Mouse (Mus musculus): ENCODE results near the gene Peli3. TPM values are rescaled to one million over a fixed set of nuclear protein-coding genes. Genes with fewer than 3 reads are reported as not detected.
A peak's percentile ranks its signal among the peaks of the same experiment; 100 is the strongest.

Peli3 gene
- polyA plus RNA-seq (2014; fragmentation: Nextera tagmentation; extraction: Ambion mirVana) = 1.6 and 1.9 TPM in 2 replicates

DNA sequence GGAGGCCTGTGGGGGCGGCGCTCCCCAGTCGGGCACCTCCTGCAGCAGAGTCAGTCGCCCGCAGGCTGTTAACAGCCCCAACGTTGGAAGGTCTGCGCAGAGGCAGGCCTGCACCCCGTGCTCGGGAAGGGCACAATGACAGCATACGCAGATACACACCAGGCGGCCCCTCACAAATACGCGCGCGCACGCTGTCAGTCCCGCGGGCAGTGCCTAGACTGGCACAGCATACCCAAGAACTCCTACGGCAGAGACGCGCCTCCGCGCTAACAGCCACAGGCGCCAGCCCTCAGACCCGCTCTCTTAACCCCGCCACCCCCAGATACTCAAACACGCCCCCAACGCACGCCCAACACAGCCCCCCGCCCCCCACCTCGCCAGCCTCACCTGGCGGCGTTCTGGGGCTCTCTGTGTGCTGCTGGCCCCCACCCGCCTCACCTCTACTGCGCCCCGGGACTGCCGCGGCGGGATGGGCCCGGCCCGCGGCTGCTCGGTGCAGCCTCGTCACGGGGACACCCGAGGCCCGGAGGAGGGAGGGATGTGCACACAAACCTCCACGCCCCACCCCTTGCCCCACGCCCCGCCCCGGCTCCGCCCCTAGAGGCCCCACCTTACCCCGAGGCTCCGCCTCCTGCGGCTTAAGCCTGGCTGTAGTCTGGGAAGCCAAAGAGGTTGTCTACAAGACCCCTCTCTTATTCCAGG, at the start of gene Peli3:
TSS of gene Peli3 (minus strand) at position 577 of the 702 bp plus-strand sequence.
- H3K9me3 ChIP-seq (ENCODE audit: control insufficient read depth, low read length) = no peaks in the 10 kb centered on the region
- H3K4me1 ChIP-seq (ENCODE audit: control insufficient read depth, insufficient read depth, low read length) = peaks cover 10% of the 10 kb centered on the region; the same call in 1 of the 2 replicates
- 0 out of 2 replicates have a peak, but pooled peaks cover 4% of the 10 kb centered on the region for H3K27me3 ChIP-seq (ENCODE audit: control insufficient read depth, insufficient read depth, low read length)
- H3K36me3 ChIP-seq (ENCODE audit: control insufficient read depth, insufficient read depth, low read length) = no peaks in the 10 kb centered on the region
- peak within 1 kb of the TSS; percentile 94 for H3K4me2 ChIP-seq (ENCODE audit: low read depth, severe bottlenecking)
- peak; percentile 92 for ATAC-seq (ENCODE audit: insufficient number of reproducible peaks, low FRiP score, low TSS enrichment, low read depth)
- under 1% methylated on average over 51 of the region's 55 CpGs for WGBS
- peak within 1 kb of the TSS; percentile 67 for H3K4me3 ChIP-seq (ENCODE audit: low read depth, low read length)
- H3K27ac ChIP-seq (replicated peaks; ENCODE audit: low read depth, low read length) = no peak within 1 kb of the TSS
- peak; percentile 89 for DNase-seq (ENCODE audit: low spot score)
- peak within 1 kb of the TSS; percentile 60 for H3K9ac ChIP-seq (ENCODE audit: low read length)

- Histone ChIP-seq H3K27me3 (ENCODE audit: control insufficient read depth, insufficient read depth, low read length) (peaks cover 36% of the 10 kb centered on the region), H3K9me3 (ENCODE audit: control insufficient read depth, low read length) (no peaks in the 10 kb centered on the region), H3K9ac (ENCODE audit: low read length) (no peak overlapping the region), H3K4me1 (ENCODE audit: control insufficient read depth, insufficient read depth, low read length) (no peaks in the 10 kb centered on the region), H3K27ac (replicated peaks; ENCODE audit: low read depth, low read length) (no peak overlapping the region), H3K36me3 (ENCODE audit: control insufficient read depth, insufficient read depth, low read length) (no peaks in the 10 kb centered on the region), H3K4me3 (ENCODE audit: low read depth, low read length) (no peak overlapping the region), H3K4me2 (ENCODE audit: low read depth, severe bottlenecking) (no peak overlapping the region)
- WGBS = 15% methylated on average over 8 of the region's 8 CpGs
- ATAC-seq (ENCODE audit: insufficient number of reproducible peaks, low FRiP score, low TSS enrichment, low read depth) = no peak
- DNase-seq (ENCODE audit: low spot score) = peak; percentile 64
These were observed 49.4 kb upstream of the Peli3 start for GRCm38 (mm10) chr19:4992371-4992770.

DNA sequence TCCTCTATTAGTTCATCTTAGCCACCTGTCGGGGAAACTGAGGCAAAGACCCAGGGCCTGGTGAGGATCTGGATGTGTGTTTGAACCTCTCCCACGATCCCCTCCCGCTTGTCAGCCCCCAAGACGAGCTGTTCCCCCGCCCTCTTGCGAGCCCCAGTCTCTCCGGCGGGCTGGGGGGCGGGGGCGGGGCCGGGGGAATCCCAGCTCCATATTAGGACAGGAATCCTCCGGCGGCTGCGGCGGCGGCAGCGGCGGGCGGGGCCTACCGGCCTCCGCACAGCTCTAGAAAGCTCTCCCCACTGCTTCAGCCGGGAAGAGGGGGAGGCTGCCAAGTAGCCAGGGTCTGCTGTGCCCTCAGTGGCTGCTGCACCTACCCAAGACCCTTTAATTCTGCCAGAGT, 47.8 kb upstream of the Peli3 start:
- Histone ChIP-seq H3K4me2 (ENCODE audit: low read depth, severe bottlenecking) (no peak overlapping the region), H3K4me3 (ENCODE audit: low read depth, low read length) (no peak overlapping the region), H3K9me3 (ENCODE audit: control insufficient read depth, low read length) (no peaks in the 10 kb centered on the region), H3K27me3 (ENCODE audit: control insufficient read depth, insufficient read depth, low read length) (peaks cover 36% of the 10 kb centered on the region), H3K9ac (ENCODE audit: low read length) (no peak overlapping the region), H3K4me1 (ENCODE audit: control insufficient read depth, insufficient read depth, low read length) (no peaks in the 10 kb centered on the region), H3K27ac (replicated peaks; ENCODE audit: low read depth, low read length) (no peak overlapping the region), H3K36me3 (ENCODE audit: control insufficient read depth, insufficient read depth, low read length) (no peaks in the 10 kb centered on the region)
- WGBS = 2% methylated on average over 22 of the region's 22 CpGs
- no peak for DNase-seq (ENCODE audit: low spot score)
- ATAC-seq (ENCODE audit: insufficient number of reproducible peaks, low FRiP score, low TSS enrichment, low read depth) = no peak

GRCm38 (mm10) chr19:4990256-4990625, 47.3 kb upstream of the Peli3 start, which contains the start of gene Npas4:
Gene Npas4 (minus strand): TSS chr19:4990316.
- Histone ChIP-seq H3K4me1 (ENCODE audit: control insufficient read depth, insufficient read depth, low read length) (no peaks in the 10 kb centered on the region), H3K9me3 (ENCODE audit: control insufficient read depth, low read length) (no peaks in the 10 kb centered on the region), H3K27me3 (ENCODE audit: control insufficient read depth, insufficient read depth, low read length) (peaks cover 39% of the 10 kb centered on the region), H3K9ac (ENCODE audit: low read length) (no peak within 1 kb of the TSS), H3K27ac (replicated peaks; ENCODE audit: low read depth, low read length) (no peak within 1 kb of the TSS), H3K36me3 (ENCODE audit: control insufficient read depth, insufficient read depth, low read length) (no peaks in the 10 kb centered on the region), H3K4me2 (ENCODE audit: low read depth, severe bottlenecking) (no peak within 1 kb of the TSS), H3K4me3 (ENCODE audit: low read depth, low read length) (no peak within 1 kb of the TSS)
- no peak for DNase-seq (ENCODE audit: low spot score)
- ATAC-seq (ENCODE audit: insufficient number of reproducible peaks, low FRiP score, low TSS enrichment, low read depth) = no peak
- 20% methylated on average over 4 of the region's 4 CpGs for WGBS

GRCm38 (mm10) chr19:4989434-4990255, 46.7 kb upstream of the Peli3 start:
- Histone ChIP-seq H3K27ac (replicated peaks; ENCODE audit: low read depth, low read length) (no peak overlapping the region), H3K36me3 (ENCODE audit: control insufficient read depth, insufficient read depth, low read length) (no peaks in the 10 kb centered on the region), H3K4me1 (ENCODE audit: control insufficient read depth, insufficient read depth, low read length) (no peaks in the 10 kb centered on the region), H3K27me3 (ENCODE audit: control insufficient read depth, insufficient read depth, low read length) (peaks cover 39% of the 10 kb centered on the region), H3K9ac (ENCODE audit: low read length) (no peak overlapping the region), H3K9me3 (ENCODE audit: control insufficient read depth, low read length) (no peaks in the 10 kb centered on the region), H3K4me2 (ENCODE audit: low read depth, severe bottlenecking) (no peak overlapping the region), H3K4me3 (ENCODE audit: low read depth, low read length) (no peak overlapping the region)
- ATAC-seq (ENCODE audit: insufficient number of reproducible peaks, low FRiP score, low TSS enrichment, low read depth) (no peak), DNase-seq (ENCODE audit: low spot score) (no peak)
- WGBS = 20% methylated on average over 46 of the region's 47 CpGs

DNA sequence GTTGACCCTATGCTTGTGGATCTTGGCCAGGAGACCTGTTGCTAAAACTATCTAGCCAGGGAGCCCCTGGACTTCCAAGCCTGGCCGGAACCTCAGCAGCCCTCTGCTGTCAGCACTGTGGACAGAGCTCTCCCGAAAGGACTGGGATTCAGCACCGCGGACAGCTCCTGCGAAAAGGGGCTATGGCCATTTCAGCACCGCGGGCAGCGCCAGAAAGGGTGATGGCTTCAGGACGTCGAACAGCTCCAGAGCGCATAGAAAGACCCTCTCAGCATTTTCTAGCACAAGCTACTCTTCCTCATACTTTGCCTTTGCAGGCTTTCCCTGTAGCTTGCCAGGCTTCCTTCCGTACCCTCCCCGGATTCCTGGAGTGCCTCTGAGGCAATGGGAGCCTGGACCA, 46.1 kb upstream of the Peli3 start:
- DNase-seq (ENCODE audit: low spot score) (peak; percentile 100), ATAC-seq (ENCODE audit: insufficient number of reproducible peaks, low FRiP score, low TSS enrichment, low read depth) (no peak)
- Histone ChIP-seq H3K27ac (replicated peaks; ENCODE audit: low read depth, low read length) (no peak overlapping the region), H3K4me3 (ENCODE audit: low read depth, low read length) (no peak overlapping the region), H3K4me1 (ENCODE audit: control insufficient read depth, insufficient read depth, low read length) (no peaks in the 10 kb centered on the region), H3K36me3 (ENCODE audit: control insufficient read depth, insufficient read depth, low read length) (no peaks in the 10 kb centered on the region), H3K9me3 (ENCODE audit: control insufficient read depth, low read length) (no peaks in the 10 kb centered on the region), H3K27me3 (ENCODE audit: control insufficient read depth, insufficient read depth, low read length) (peaks cover 45% of the 10 kb centered on the region), H3K9ac (ENCODE audit: low read length) (no peak overlapping the region), H3K4me2 (ENCODE audit: low read depth, severe bottlenecking) (no peak overlapping the region)
- WGBS = 4% methylated on average over 13 of the region's 13 CpGs

DNA sequence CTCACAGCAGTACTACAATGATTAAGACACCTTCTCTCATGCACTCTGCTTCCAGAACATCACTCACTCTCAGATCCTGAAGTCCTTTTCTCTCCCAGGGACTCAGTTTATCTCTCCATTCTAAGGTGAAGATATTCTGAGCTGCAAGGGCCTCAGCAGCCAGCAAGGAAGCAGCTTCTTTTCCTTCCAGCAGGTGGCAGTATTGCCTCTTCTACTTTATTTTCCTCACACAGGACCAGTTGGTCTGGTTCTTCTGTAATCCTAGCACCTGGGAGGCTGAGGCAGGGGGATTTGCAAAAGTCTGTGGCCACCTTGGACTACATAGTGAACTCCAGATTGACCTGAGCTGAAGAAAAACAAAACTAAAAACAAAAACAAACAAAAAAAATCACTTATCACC, 38.8 kb upstream of the Peli3 start:
- no peak overlapping the region for H3K9ac ChIP-seq (ENCODE audit: low read length)
- peaks cover 9% of the 10 kb centered on the region; the same call in 1 of the 2 replicates for H3K27me3 ChIP-seq (ENCODE audit: control insufficient read depth, insufficient read depth, low read length)
- H3K4me2 ChIP-seq (ENCODE audit: low read depth, severe bottlenecking) = no peak overlapping the region
- no peaks in the 10 kb centered on the region for H3K4me1 ChIP-seq (ENCODE audit: control insufficient read depth, insufficient read depth, low read length)
- no peak overlapping the region for H3K27ac ChIP-seq (replicated peaks; ENCODE audit: low read depth, low read length)
- no peak overlapping the region for H3K4me3 ChIP-seq (ENCODE audit: low read depth, low read length)
- no peaks in the 10 kb centered on the region for H3K9me3 ChIP-seq (ENCODE audit: control insufficient read depth, low read length)
- DNase-seq (ENCODE audit: low spot score) (peak; percentile 50), ATAC-seq (ENCODE audit: insufficient number of reproducible peaks, low FRiP score, low TSS enrichment, low read depth) (no peak)
- no peaks in the 10 kb centered on the region for H3K36me3 ChIP-seq (ENCODE audit: control insufficient read depth, insufficient read depth, low read length)

GRCm38 (mm10) chr19:4968236-4968635, 25.3 kb upstream of the Peli3 start:
- H3K9ac ChIP-seq (ENCODE audit: low read length) = no peak overlapping the region
- H3K27me3 ChIP-seq (ENCODE audit: control insufficient read depth, insufficient read depth, low read length) = no peaks in the 10 kb centered on the region
- H3K4me1 ChIP-seq (ENCODE audit: control insufficient read depth, insufficient read depth, low read length) = no peaks in the 10 kb centered on the region
- ATAC-seq (ENCODE audit: insufficient number of reproducible peaks, low FRiP score, low TSS enrichment, low read depth) = no peak
- no peak overlapping the region for H3K4me2 ChIP-seq (ENCODE audit: low read depth, severe bottlenecking)
- H3K9me3 ChIP-seq (ENCODE audit: control insufficient read depth, low read length) = peaks cover 3% of the 10 kb centered on the region; the same call in 1 of the 2 replicates
- peaks cover 10% of the 10 kb centered on the region; the same call in 1 of the 2 replicates for H3K36me3 ChIP-seq (ENCODE audit: control insufficient read depth, insufficient read depth, low read length)
- no peak overlapping the region for H3K4me3 ChIP-seq (ENCODE audit: low read depth, low read length)
- no peak for DNase-seq (ENCODE audit: low spot score)
- H3K27ac ChIP-seq (replicated peaks; ENCODE audit: low read depth, low read length) = no peak overlapping the region
- WGBS = 75% methylated on average over 2 of the region's 2 CpGs
